ENCODE assay signal across 8 mouse cellular contexts in genomic region chr11:51756352-51756771, GRCm38 (mm10). TPM values are rescaled to one million over a fixed set of nuclear protein-coding genes. Genes with fewer than 3 reads are reported as not detected.
DNase-seq lines count a peak whose midpoint lies in the region; ATAC-seq and TF ChIP-seq lines count a peak whose summit lies in the region.

No protein-coding gene starts in this region.

- H3K27me3 ChIP-seq in embryonic facial prominence, embryonic 15.5 days: no peaks in the 10 kb centered on the region
- H3K27me3 ChIP-seq in limb, embryonic 14.5 days (ENCODE audit: control insufficient read depth, insufficient read depth, low read length): no peaks in the 10 kb centered on the region
- H3K27me3 ChIP-seq in midbrain, embryonic 16.5 days (ENCODE audit: control insufficient read depth, insufficient read depth, low read depth, low read length): 0 out of 2 replicates have a peak, but pooled peaks cover under 1% of the 10 kb centered on the region
- H3K27me3 ChIP-seq in spleen, adult 2 months (ENCODE audit: control insufficient read depth, insufficient read depth, low read length): no peaks in the 10 kb centered on the region

- peak; percentile 98 for DNase-seq in B cell, adult 2 months
- DNase-seq in heart, adult 9 months (ENCODE audit: low spot score in 2 of 2): peak; percentile 94 to 96
- peak; percentile 96 for DNase-seq in kidney, adult 9 months
- DNase-seq in limb, embryonic 14.5 days (ENCODE audit: low spot score): peak; percentile 86
- DNase-seq in spleen, adult 2 months (ENCODE audit: low read depth in 1 of 2, low spot score in 2 of 2): peak; percentile 88 to 89

- under 1% methylated on average over 41 of the region's 41 CpGs for WGBS in embryonic facial prominence, embryonic 15.5 days
- 0% methylated on average over 32 of the region's 41 CpGs for WGBS in limb, embryonic 14.5 days
- WGBS in midbrain, embryonic 16.5 days: under 1% methylated on average over 41 of the region's 41 CpGs
- under 1% methylated on average over 40 of the region's 41 CpGs for WGBS in spleen, adult 2 months

- H3K4me3 ChIP-seq in bone marrow macrophage, adult 2 months (ENCODE audit: insufficient read depth, low read length): peak overlapping the region; percentile 80
- H3K4me3 ChIP-seq in embryonic facial prominence, embryonic 15.5 days (replicated peaks): peak overlapping the region; percentile 98
- H3K4me3 ChIP-seq in limb, embryonic 14.5 days (replicated peaks; ENCODE audit: low read length): peak overlapping the region; percentile 99
- peak overlapping the region; percentile 89 for H3K4me3 ChIP-seq in midbrain, embryonic 16.5 days (ENCODE audit: low read depth, low read length)
- peak overlapping the region; percentile 99 for H3K4me3 ChIP-seq in spleen, adult 2 months (ENCODE audit: extremely low read depth, insufficient read depth, insufficient read length)

- ATAC-seq in embryonic facial prominence, embryonic 15.5 days (ENCODE audit: insufficient number of reproducible peaks, low FRiP score, low TSS enrichment, low read depth): peak; percentile 95
- ATAC-seq in limb, embryonic 14.5 days (ENCODE audit: low FRiP score, low read depth): peak; percentile 96
- peak; percentile 98 for ATAC-seq in midbrain, embryonic 16.5 days

- H3K4me1 ChIP-seq in bone marrow macrophage, adult 2 months (ENCODE audit: control insufficient read depth, insufficient read depth, low read length): peaks cover 14% of the 10 kb centered on the region
- peaks cover 22% of the 10 kb centered on the region for H3K4me1 ChIP-seq in embryonic facial prominence, embryonic 15.5 days
- peaks cover 9% of the 10 kb centered on the region for H3K4me1 ChIP-seq in limb, embryonic 14.5 days (ENCODE audit: control insufficient read depth, insufficient read depth, low read length)
- H3K4me1 ChIP-seq in midbrain, embryonic 16.5 days (ENCODE audit: control insufficient read depth, insufficient read depth, low read length): peaks cover 24% of the 10 kb centered on the region
- peaks cover 7% of the 10 kb centered on the region; the same call in 1 of the 2 replicates for H3K4me1 ChIP-seq in spleen, adult 2 months (ENCODE audit: control insufficient read depth, insufficient read depth, insufficient read length)

- no peaks in the 10 kb centered on the region for H3K36me3 ChIP-seq in embryonic facial prominence, embryonic 15.5 days
- no peaks in the 10 kb centered on the region; the same call in 1 of the 2 replicates for H3K36me3 ChIP-seq in limb, embryonic 14.5 days (ENCODE audit: control insufficient read depth, insufficient read depth, low read length)
- no peaks in the 10 kb centered on the region for H3K36me3 ChIP-seq in midbrain, embryonic 16.5 days (ENCODE audit: control insufficient read depth, insufficient read depth, low read length)
- no peaks in the 10 kb centered on the region for H3K36me3 ChIP-seq in spleen, adult 2 months (ENCODE audit: control insufficient read depth, insufficient read depth, low read length)

- no peak for TF ChIP-seq CTCF in bone marrow macrophage, adult 2 months (IDR thresholded peaks at IDR 0.05; ENCODE audit: low read depth, low read length)
- TF ChIP-seq CTCF in spleen, adult 2 months (IDR thresholded peaks at IDR 0.05; ENCODE audit: extremely low read depth, insufficient read depth, insufficient read length, insufficient replicate concordance): no peak

- H3K9ac ChIP-seq in embryonic facial prominence, embryonic 15.5 days: peak overlapping the region; percentile 98
- H3K9ac ChIP-seq in limb, embryonic 14.5 days (ENCODE audit: low read depth, low read length, severe bottlenecking): peak overlapping the region; percentile 93
- H3K9ac ChIP-seq in midbrain, embryonic 16.5 days (ENCODE audit: low read depth, low read length): peak overlapping the region; percentile 90

- no peaks in the 10 kb centered on the region for H3K9me3 ChIP-seq in embryonic facial prominence, embryonic 15.5 days (replicated peaks)
- no peaks in the 10 kb centered on the region for H3K9me3 ChIP-seq in limb, embryonic 14.5 days (ENCODE audit: control insufficient read depth, low read length)
- H3K9me3 ChIP-seq in midbrain, embryonic 16.5 days (replicated peaks; ENCODE audit: control insufficient read depth, low read length, poor library complexity, severe bottlenecking): no peaks in the 10 kb centered on the region

- no peak for TF ChIP-seq POLR2A in bone marrow macrophage, adult 2 months (IDR thresholded peaks at IDR 0.05; ENCODE audit: borderline replicate concordance, low read depth, low read length)
- no peak for TF ChIP-seq POLR2A in limb, embryonic 14.5 days (IDR thresholded peaks at IDR 0.05; ENCODE audit: borderline replicate concordance, extremely low read depth, insufficient read depth, insufficient read length)
- peak; percentile 85 for TF ChIP-seq POLR2A in spleen, adult 2 months (IDR thresholded peaks at IDR 0.05; ENCODE audit: low read depth, low read length)

- peak overlapping the region; percentile 72 for H3K4me2 ChIP-seq in embryonic facial prominence, embryonic 15.5 days (replicated peaks)
- H3K4me2 ChIP-seq in limb, embryonic 14.5 days (replicated peaks; ENCODE audit: low read depth, low read length, severe bottlenecking): peak overlapping the region; percentile 81
- peak overlapping the region; percentile 96 for H3K4me2 ChIP-seq in midbrain, embryonic 16.5 days (ENCODE audit: low read length)

- peak overlapping the region; percentile 86 for H3K27ac ChIP-seq in bone marrow macrophage, adult 2 months (ENCODE audit: insufficient read depth, low read depth, low read length)
- peak overlapping the region; percentile 79 for H3K27ac ChIP-seq in embryonic facial prominence, embryonic 15.5 days (replicated peaks)
- H3K27ac ChIP-seq in limb, embryonic 14.5 days (replicated peaks; ENCODE audit: low read depth, low read length): peak overlapping the region; percentile 63
- peak overlapping the region; percentile 79 for H3K27ac ChIP-seq in midbrain, embryonic 16.5 days (ENCODE audit: low read length)
- H3K27ac ChIP-seq in spleen, adult 2 months (ENCODE audit: insufficient read depth, low read length): peak overlapping the region; percentile 91

RNA-seq across cellular contexts. Expression of gene Sec24a, which starts 7.1 kb away (rescaled TPM):
- 12.0 and 12.6 TPM in 2 replicates for polyA plus RNA-seq in bone marrow macrophage, adult 2 months (2012; ENCODE audit: insufficient read depth, insufficient read length, missing spikeins)
- 15.2 and 17.4 TPM in 2 replicates for polyA plus RNA-seq in embryonic facial prominence, embryonic 15.5 days (2015; fragmentation: Nextera tagmentation; extraction: Ambion mirVana)
- 15.2 and 19.4 TPM in 2 replicates for polyA plus RNA-seq in limb, embryonic 14.5 days (2012; rRNA removed)
- 18.0 and 18.5 TPM in 2 replicates for polyA plus RNA-seq in limb, embryonic 14.5 days (2014; fragmentation: Nextera tagmentation; extraction: Ambion mirVana)
- 15.2 and 16.5 TPM in 2 replicates for polyA plus RNA-seq in midbrain, embryonic 16.5 days (2015; fragmentation: Nextera tagmentation; extraction: Ambion mirVana)
- polyA plus RNA-seq in spleen, adult 2 months (2012; rRNA removed): 10.0 and 13.5 TPM in 2 replicates

RNA-seq across cellular contexts. Expression of gene Sar1b, which starts 7.1 kb away (rescaled TPM):
- 51.9 and 52.7 TPM in 2 replicates for polyA plus RNA-seq in bone marrow macrophage, adult 2 months (2012; ENCODE audit: insufficient read depth, insufficient read length, missing spikeins)
- polyA plus RNA-seq in embryonic facial prominence, embryonic 15.5 days (2015; fragmentation: Nextera tagmentation; extraction: Ambion mirVana): 111 and 116 TPM in 2 replicates
- 54.7 and 55.1 TPM in 2 replicates for polyA plus RNA-seq in limb, embryonic 14.5 days (2012; rRNA removed)
- 98.2 and 117 TPM in 2 replicates for polyA plus RNA-seq in limb, embryonic 14.5 days (2014; fragmentation: Nextera tagmentation; extraction: Ambion mirVana)
- polyA plus RNA-seq in midbrain, embryonic 16.5 days (2015; fragmentation: Nextera tagmentation; extraction: Ambion mirVana): 184 and 206 TPM in 2 replicates
- polyA plus RNA-seq in spleen, adult 2 months (2012; rRNA removed): 4.5 and 5.4 TPM in 2 replicates

Comparison
In these comparisons a context has a peak if more than half of its experiments do, and no peak if none do; other contexts are left out.
1. Peak in every context shown above with its lines: DNase-seq, ATAC-seq, H3K4me3 ChIP-seq and H3K27ac ChIP-seq.